Mouse (Mus musculus): Measurements from ENCODE around the gene Klra1. TPM values are rescaled to one million over a fixed set of nuclear protein-coding genes. Genes with fewer than 3 reads are reported as not detected.

Klra1 gene
- polyA plus RNA-seq (2015; fragmentation: Illumina TruSeq; extraction: RNeasy Lipid Tissue Mini Kit (QIAGEN cat#74804); ENCODE audit: insufficient read depth, low read depth, low replicate concordance): not detected

GRCm38 (mm10) chr6:130386750-130387149 is at the start of gene Klra1:
TSS of gene Klra1 (minus strand) at chr6:130386874.

GRCm38 (mm10) chr6:130337411-130337810 is 49.3 kb downstream of the Klra1 start, which contains the start of gene Klra3:
TSS of gene Klra3 (minus strand) at chr6:130337574.

Other genes starting within 250 kb of the Klra1 start
- not detected for gene Klra9, start 193.8 kb downstream of the Klra1 start, polyA plus RNA-seq (2015; fragmentation: Illumina TruSeq; extraction: RNeasy Lipid Tissue Mini Kit (QIAGEN cat#74804); ENCODE audit: insufficient read depth, low read depth, low replicate concordance)
- gene Klra7, start 153.6 kb downstream of the Klra1 start, polyA plus RNA-seq (2015; fragmentation: Illumina TruSeq; extraction: RNeasy Lipid Tissue Mini Kit (QIAGEN cat#74804); ENCODE audit: insufficient read depth, low read depth, low replicate concordance): not detected
- gene Klra10, start 104.9 kb downstream of the Klra1 start, polyA plus RNA-seq (2015; fragmentation: Illumina TruSeq; extraction: RNeasy Lipid Tissue Mini Kit (QIAGEN cat#74804); ENCODE audit: insufficient read depth, low read depth, low replicate concordance): not detected
- gene Klra3, start 49.3 kb downstream of the Klra1 start, polyA plus RNA-seq (2015; fragmentation: Illumina TruSeq; extraction: RNeasy Lipid Tissue Mini Kit (QIAGEN cat#74804); ENCODE audit: insufficient read depth, low read depth, low replicate concordance): not detected